8 mouse cellular contexts compared by ENCODE assay signal in genomic region chr14:31336369-31337155, GRCm38 (mm10). TPM values are rescaled to one million over a fixed set of nuclear protein-coding genes. Genes with fewer than 3 reads are reported as not detected.
DNase-seq lines count a peak whose midpoint lies in the region; ATAC-seq lines count a peak whose summit lies in the region.

TSS of gene Capn7 (plus strand) at chr14:31336638.

- peak within 1 kb of the TSS; percentile 81 for H3K4me2 ChIP-seq in hindbrain, embryonic 14.5 days (replicated peaks)

- peak; percentile 98 for DNase-seq in R1 (ENCODE audit: low read depth, low spot score)
- peak; percentile 99 to 100 for DNase-seq in cerebellum, postnatal 25 days
- DNase-seq in frontal cortex, postnatal 25 days (ENCODE audit: low spot score in 2 of 2): peak; percentile 91 to 95
- DNase-seq in hindbrain, embryonic 14.5 days (ENCODE audit: low spot score): peak; percentile 100
- DNase-seq in layer of hippocampus, postnatal 36 days: peak; percentile 96 to 98
- peak; percentile 98 for DNase-seq in lung, postnatal 36 days
- DNase-seq in retina, postnatal 1 day: peak; percentile 99
- DNase-seq in urinary bladder, adult 18-20 months (ENCODE audit: low spot score in 2 of 2): peak; percentile 97 to 98

- no peaks in the 10 kb centered on the region for H3K9me3 ChIP-seq in hindbrain, embryonic 14.5 days (ENCODE audit: control insufficient read depth, low read length)

- H3K4me1 ChIP-seq in hindbrain, embryonic 14.5 days (replicated peaks; ENCODE audit: control insufficient read depth, insufficient read depth, low read length): peaks cover 22% of the 10 kb centered on the region

- H3K4me3 ChIP-seq in hindbrain, embryonic 14.5 days (replicated peaks; ENCODE audit: low read length): peak within 1 kb of the TSS; percentile 78

- H3K9ac ChIP-seq in hindbrain, embryonic 14.5 days: peak within 1 kb of the TSS; percentile 80

- H3K27me3 ChIP-seq in hindbrain, embryonic 14.5 days (ENCODE audit: control insufficient read depth, insufficient read depth, low read length): no peaks in the 10 kb centered on the region

- H3K27ac ChIP-seq in hindbrain, embryonic 14.5 days: peak within 1 kb of the TSS; percentile 91

- ATAC-seq in hindbrain, embryonic 14.5 days (ENCODE audit: low FRiP score): peak; percentile 98

- under 1% methylated on average over 78 of the region's 78 CpGs for whole genome bisulfite sequencing in hindbrain, embryonic 14.5 days

- peaks cover 10% of the 10 kb centered on the region for H3K36me3 ChIP-seq in hindbrain, embryonic 14.5 days (replicated peaks; ENCODE audit: control insufficient read depth, insufficient read depth)

RNA-seq across cellular contexts. Expression of gene Capn7, which starts in this region (rescaled TPM):
- polyA plus RNA-seq in hindbrain, embryonic 14.5 days (2014; fragmentation: Nextera tagmentation; extraction: Ambion mirVana): 90.6 and 103 TPM in 2 replicates
- 10 to 100 TPM; 39.4 to 42.1 TPM for total RNA-seq in layer of hippocampus, postnatal 36 days (2021)

Comparison
In these comparisons a context has a peak if more than half of its experiments do, and no peak if none do; other contexts are left out.
1. Peak in every context shown above with its lines: DNase-seq, ATAC-seq, H3K4me3 ChIP-seq and H3K27ac ChIP-seq.